Mouse (Mus musculus) heart, embryonic 12.5 days (tissue): ENCODE results near the gene Sh3bgrl2. TPM values are rescaled to one million over a fixed set of nuclear protein-coding genes. Genes with fewer than 3 reads are reported as not detected.

Experiments used
- ATAC-seq: fragments of 200-750 bp; cut with Nextera tagmentation; 2 replicates; pipeline ENCODE4 v1.8.0; 2017; ENCODE audit warnings: moderate TSS enrichment, moderate library complexity; ENCODE audit not compliant: insufficient number of reproducible peaks, low FRiP score
- H3K27ac ChIP-seq: fragments of 300-500 bp; sonication (generic); 2 replicates; pipeline ENCODE4 v1.5.1; 2016; ENCODE audit warnings: mild to moderate bottlenecking, moderate library complexity; ENCODE audit not compliant: poor library complexity, severe bottlenecking
- H3K27me3 ChIP-seq: fragments of 300-500 bp; sonication (generic); replicated peaks from 2 replicates; pipeline ENCODE4 v1.6.1; 2016; ENCODE audit warnings: mild to moderate bottlenecking, moderate library complexity
- H3K36me3 ChIP-seq: fragments of 300-500 bp; sonication (generic); 2 replicates; pipeline ENCODE4 v1.6.1; 2016; ENCODE audit warnings: mild to moderate bottlenecking, moderate library complexity
- H3K4me1 ChIP-seq: fragments of 300-500 bp; sonication (generic); replicated peaks from 2 replicates; pipeline ENCODE4 v1.6.1; 2016; ENCODE audit warnings: mild to moderate bottlenecking
- H3K4me2 ChIP-seq: fragments of 300-500 bp; sonication (generic); 2 replicates; pipeline ENCODE4 v1.6.1; 2016; ENCODE audit warnings: mild to moderate bottlenecking, moderate library complexity
- H3K4me3 ChIP-seq: fragments of 300-500 bp; sonication (generic); 2 replicates; pipeline ENCODE4 v1.5.1; 2016; ENCODE audit warnings: mild to moderate bottlenecking
- H3K9ac ChIP-seq: fragments of 300-500 bp; sonication (generic); 2 replicates; pipeline ENCODE4 v1.6.1; 2016; ENCODE audit warnings: mild to moderate bottlenecking, moderate library complexity
- H3K9me3 ChIP-seq: fragments of 300-500 bp; sonication (generic); replicated peaks from 2 replicates; pipeline ENCODE4 v1.6.1; 2016; ENCODE audit warnings: mild to moderate bottlenecking, moderate library complexity
- WGBS: fragments of 180-500 bp; shearing (Covaris S2); methylation state at CpG from one replicate; pipeline ENCODE4 v1.1.7; 2016; 5-methylcytosine and 5-hydroxymethylcytosine counted together
- polyA plus RNA-seq: library from polyadenylated mRNA; unstranded; fragments of >200 nt; fragmentation: Nextera tagmentation; extraction: Ambion mirVana; gene quantifications from 2 replicates; pipeline ENCODE4 v1.2.1, GENCODE M21; 2016

Sh3bgrl2 gene
- polyA plus RNA-seq, 1 experiment from 2014 or later = 19.0 TPM

DNA sequence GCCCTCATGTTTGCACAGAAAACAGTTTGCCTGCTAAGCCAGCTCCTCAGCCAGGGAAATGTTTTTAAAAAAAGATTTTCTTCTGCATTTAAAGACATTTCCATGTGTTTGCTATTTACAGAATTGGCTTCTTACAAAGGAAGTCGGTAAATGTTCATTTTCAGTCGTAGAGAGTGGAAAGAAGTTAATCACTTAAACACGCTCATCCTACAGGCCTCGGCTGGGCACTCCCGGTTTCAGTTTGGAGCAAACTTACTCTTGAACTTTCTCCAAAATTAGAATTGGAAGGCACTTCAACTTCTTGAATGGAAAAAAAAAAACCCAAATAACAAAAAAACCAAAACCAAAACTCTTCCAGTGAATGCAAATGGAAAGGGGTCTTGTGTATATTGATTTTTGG is 113.7 kb downstream of the Sh3bgrl2 start:
- 80% methylated on average over 5 of the region's 5 CpGs for WGBS
- H3K9me3 ChIP-seq = no peaks in the 10 kb centered on the region
- H3K4me3 ChIP-seq = no peak overlapping the region
- no peak overlapping the region for H3K27ac ChIP-seq
- no peaks in the 10 kb centered on the region for H3K36me3 ChIP-seq
- no peak overlapping the region for H3K4me2 ChIP-seq
- no peak overlapping the region for H3K9ac ChIP-seq
- no peaks in the 10 kb centered on the region for H3K27me3 ChIP-seq
- ATAC-seq = no peak
- peaks cover 4% of the 10 kb centered on the region for H3K4me1 ChIP-seq

DNA sequence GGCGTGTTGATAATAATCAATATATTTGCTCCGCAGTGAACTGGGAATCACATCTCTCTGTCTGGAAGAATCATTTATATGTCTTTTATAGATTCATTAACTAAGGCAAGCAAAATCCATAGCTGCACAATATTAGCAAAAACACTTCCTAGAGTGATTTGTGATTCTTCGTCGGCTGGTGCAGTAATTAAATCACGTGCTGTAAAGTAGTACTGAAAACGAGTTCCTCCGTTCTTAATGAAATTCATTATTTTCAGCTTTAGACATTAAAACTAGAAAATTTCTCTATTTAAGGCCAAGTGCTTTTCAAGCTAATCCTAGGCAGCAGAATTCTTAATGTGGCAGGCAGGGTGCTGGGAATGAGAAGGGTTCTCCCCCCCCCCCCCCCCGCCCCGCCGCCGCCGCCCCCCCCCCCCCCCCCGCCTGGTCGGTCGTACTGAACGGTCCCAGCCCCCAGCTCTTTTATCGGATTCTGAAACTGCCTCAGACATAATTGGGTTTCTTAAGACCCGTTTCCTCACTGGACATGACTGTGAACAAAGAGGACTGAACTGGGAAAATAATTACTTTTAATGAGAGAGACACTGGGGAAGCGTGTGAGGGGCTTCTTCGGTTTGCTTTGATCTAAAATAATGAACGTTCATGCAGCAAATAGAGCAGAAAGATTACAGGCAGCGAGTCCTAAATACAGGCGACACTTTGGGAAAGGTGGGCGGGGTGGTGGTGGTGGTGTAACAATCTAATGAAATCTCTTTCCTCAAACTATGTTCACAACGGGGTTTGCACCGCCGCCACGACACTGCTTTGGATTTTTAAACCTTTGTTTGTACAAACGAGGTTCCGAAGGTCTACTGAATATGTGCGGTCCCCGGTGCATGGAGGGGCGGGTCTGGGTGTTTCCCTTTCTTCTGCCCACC is 116.1 kb downstream of the Sh3bgrl2 start:
- no peaks in the 10 kb centered on the region for H3K27me3 ChIP-seq
- no peak overlapping the region for H3K27ac ChIP-seq

GRCm38 (mm10) chr9:83664951-83665350 is 116.8 kb downstream of the Sh3bgrl2 start:
- no peak overlapping the region; the same call in 1 of the 2 replicates for H3K9ac ChIP-seq
- ATAC-seq = no peak
- H3K36me3 ChIP-seq = no peaks in the 10 kb centered on the region
- no peak overlapping the region for H3K27ac ChIP-seq
- WGBS = 44% methylated on average over 8 of the region's 8 CpGs
- no peaks in the 10 kb centered on the region for H3K27me3 ChIP-seq
- no peaks in the 10 kb centered on the region for H3K4me1 ChIP-seq
- H3K4me2 ChIP-seq = peak overlapping the region; percentile 64
- H3K4me3 ChIP-seq = no peak overlapping the region
- 0 out of 2 replicates have a peak, but pooled peaks cover 3% of the 10 kb centered on the region for H3K9me3 ChIP-seq

More for the DNA sequence above, 116.1 kb downstream of the Sh3bgrl2 start:
- Histone ChIP-seq H3K9ac (peak overlapping the region; percentile 17; the same call in 1 of the 2 replicates), H3K36me3 (no peaks in the 10 kb centered on the region), H3K4me1 (no peaks in the 10 kb centered on the region), H3K9me3 (no peaks in the 10 kb centered on the region), H3K4me2 (peak overlapping the region; percentile 64), H3K4me3 (peak overlapping the region; percentile 45)
- WGBS = 34% methylated on average over 26 of the region's 33 CpGs
- no peak for ATAC-seq

- 35% methylated on average over 4 of the region's 4 CpGs for WGBS
- Histone ChIP-seq H3K4me2 (no peak overlapping the region), H3K4me3 (no peak overlapping the region)
Observed at GRCm38 (mm10) chr9:83667031-83667430, 118.9 kb downstream of the Sh3bgrl2 start.

DNA sequence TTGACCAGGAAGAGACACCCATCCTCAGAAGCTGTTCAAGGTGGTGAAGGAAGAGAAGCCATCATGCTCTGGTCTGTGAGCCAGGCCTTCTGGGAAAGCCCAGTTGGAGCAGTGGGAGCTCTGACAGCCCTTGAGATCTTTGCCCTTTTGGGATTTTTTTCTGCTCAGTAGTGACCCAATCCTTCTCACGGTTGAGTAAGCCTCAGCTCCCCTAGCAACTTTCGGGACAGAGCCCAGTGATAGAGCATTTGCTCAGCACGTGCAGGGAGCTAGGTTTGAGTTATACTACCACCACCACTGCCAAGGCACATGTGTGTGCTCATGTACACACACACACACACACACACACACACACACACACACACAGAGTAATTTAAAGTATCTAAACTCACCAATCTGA is 131.5 kb downstream of the Sh3bgrl2 start:
- H3K4me3 ChIP-seq = no peak overlapping the region
- ATAC-seq = no peak
- no peaks in the 10 kb centered on the region for H3K9me3 ChIP-seq
- no peak overlapping the region for H3K4me2 ChIP-seq
- H3K4me1 ChIP-seq = no peaks in the 10 kb centered on the region
- no peaks in the 10 kb centered on the region for H3K27me3 ChIP-seq
- H3K9ac ChIP-seq = no peak overlapping the region
- no peak overlapping the region for H3K27ac ChIP-seq
- WGBS = 61% methylated on average over 3 of the region's 3 CpGs
- H3K36me3 ChIP-seq = no peaks in the 10 kb centered on the region

More at GRCm38 (mm10) chr9:83667031-83667430, 118.9 kb downstream of the Sh3bgrl2 start:
- no peaks in the 10 kb centered on the region for H3K36me3 ChIP-seq
- H3K9ac ChIP-seq = no peak overlapping the region
- H3K9me3 ChIP-seq = 0 out of 2 replicates have a peak, but pooled peaks cover 3% of the 10 kb centered on the region
- H3K4me1 ChIP-seq = no peaks in the 10 kb centered on the region
- no peaks in the 10 kb centered on the region for H3K27me3 ChIP-seq
- no peak for ATAC-seq
- H3K27ac ChIP-seq = no peak overlapping the region

DNA sequence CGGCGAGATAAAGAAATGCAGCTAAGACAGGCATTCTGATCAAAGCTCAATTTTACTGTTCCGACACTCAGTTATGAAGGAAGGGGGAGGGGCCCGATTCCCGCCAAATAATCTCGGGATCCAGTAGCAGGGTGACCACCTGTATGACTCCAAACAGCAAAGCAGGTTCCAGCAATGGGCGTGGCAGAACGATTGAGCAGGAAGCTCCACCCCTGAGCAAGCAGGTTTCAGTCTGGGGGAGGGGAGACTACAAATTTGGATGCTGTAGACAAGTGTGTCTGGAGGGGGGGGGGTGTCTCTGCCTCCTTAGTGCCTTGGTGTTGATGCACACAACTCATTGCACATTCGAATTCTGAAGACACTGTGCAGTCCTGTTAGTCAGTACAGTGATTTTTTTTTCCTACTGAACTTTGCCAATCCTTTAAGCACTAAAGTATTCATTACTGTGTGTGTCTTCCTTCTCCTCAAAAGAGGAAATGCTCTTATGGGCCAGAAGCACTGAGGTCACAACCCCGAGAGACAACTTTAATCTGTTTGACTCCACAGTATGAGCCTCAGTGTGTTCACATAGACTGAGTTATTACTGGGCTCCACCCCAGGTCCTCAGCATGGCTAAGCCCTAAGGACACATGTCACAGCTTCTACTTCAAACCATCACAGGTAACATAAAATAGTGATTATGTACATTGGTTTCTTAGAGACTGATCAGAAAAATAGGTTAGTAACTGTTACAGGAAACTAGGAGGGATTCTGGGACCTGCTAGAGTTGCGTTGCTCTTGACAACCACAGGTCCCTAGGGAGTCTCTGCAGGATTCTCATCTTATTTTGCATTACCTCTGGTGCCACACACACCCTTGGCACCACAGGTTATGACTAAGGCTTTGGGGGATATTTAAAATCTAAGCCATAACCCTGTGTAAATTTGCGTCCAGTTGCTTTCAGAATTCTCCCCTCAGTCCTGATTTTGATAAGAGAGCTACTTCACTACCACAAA is 133.8 kb downstream of the Sh3bgrl2 start:
- H3K27ac ChIP-seq = no peak overlapping the region
- H3K9me3 ChIP-seq = no peaks in the 10 kb centered on the region
- H3K9ac ChIP-seq = no peak overlapping the region
- ATAC-seq = no peak
- WGBS = 60% methylated on average over 12 of the region's 12 CpGs
- no peaks in the 10 kb centered on the region for H3K4me1 ChIP-seq
- H3K4me2 ChIP-seq = no peak overlapping the region
- H3K36me3 ChIP-seq = no peaks in the 10 kb centered on the region
- H3K4me3 ChIP-seq = no peak overlapping the region
- H3K27me3 ChIP-seq = no peaks in the 10 kb centered on the region

GRCm38 (mm10) chr9:83686511-83687100 is 138.5 kb downstream of the Sh3bgrl2 start:
- Histone ChIP-seq H3K9ac (no peak overlapping the region), H3K36me3 (no peaks in the 10 kb centered on the region), H3K4me2 (peak overlapping the region; percentile 63), H3K4me3 (peak overlapping the region; percentile 27), H3K9me3 (no peaks in the 10 kb centered on the region), H3K27ac (no peak overlapping the region), H3K4me1 (no peaks in the 10 kb centered on the region), H3K27me3 (no peaks in the 10 kb centered on the region)
- no peak for ATAC-seq
- 28% methylated on average over 18 of the region's 18 CpGs for WGBS

GRCm38 (mm10) chr9:83687904-83688303 is 139.8 kb downstream of the Sh3bgrl2 start:
- Histone ChIP-seq H3K4me1 (no peaks in the 10 kb centered on the region), H3K4me3 (no peak overlapping the region), H3K9me3 (no peaks in the 10 kb centered on the region), H3K36me3 (no peaks in the 10 kb centered on the region), H3K4me2 (no peak overlapping the region), H3K9ac (no peak overlapping the region), H3K27me3 (no peaks in the 10 kb centered on the region), H3K27ac (no peak overlapping the region)
- 38% methylated on average over 3 of the region's 3 CpGs for WGBS
- no peak for ATAC-seq
